Mouse (Mus musculus) hindbrain, embryonic 11.5 days (tissue): Measurements from ENCODE around the gene Ptch2. TPM values are rescaled to one million over a fixed set of nuclear protein-coding genes. Genes with fewer than 3 reads are reported as not detected.

ENCODE experiments used
- ATAC-seq: fragments of 200-750 bp; cut with Nextera tagmentation; 2 replicates; pipeline ENCODE4 v1.8.0; 2017; ENCODE audit warnings: mild to moderate bottlenecking, moderate TSS enrichment, moderate library complexity; ENCODE audit not compliant: low FRiP score
- DNase-seq: peaks from one replicate; pipeline ENCODE4 v3.0.0-alpha.2; 2015; ENCODE audit warnings: low spot score
- H3K27ac ChIP-seq: fragments of 300-500 bp; sonication (generic); 2 replicates; pipeline ENCODE4 v1.5.1; 2014; ENCODE audit warnings: mild to moderate bottlenecking, low read depth, low read length
- H3K27me3 ChIP-seq: fragments of 300-500 bp; sonication (generic); 2 replicates; pipeline ENCODE4 v1.6.1; 2014; ENCODE audit warnings: mild to moderate bottlenecking, low read length, moderate library complexity, mixed read lengths; ENCODE audit not compliant: control insufficient read depth, insufficient read depth
- H3K36me3 ChIP-seq: fragments of 300-500 bp; sonication (generic); 2 replicates; pipeline ENCODE4 v1.6.1; 2014; ENCODE audit warnings: mild to moderate bottlenecking, low read length, moderate library complexity, mixed read lengths; ENCODE audit not compliant: control insufficient read depth, insufficient read depth
- H3K4me1 ChIP-seq: fragments of 300-500 bp; sonication (generic); replicated peaks from 2 replicates; pipeline ENCODE4 v1.6.1; 2014; ENCODE audit warnings: low read length, mixed read lengths; ENCODE audit not compliant: control insufficient read depth, insufficient read depth
- H3K4me2 ChIP-seq: fragments of 300-500 bp; sonication (generic); replicated peaks from 2 replicates; pipeline ENCODE4 v1.6.1; 2014; ENCODE audit warnings: mild to moderate bottlenecking, low read depth, low read length
- H3K4me3 ChIP-seq: fragments of 300-500 bp; sonication (generic); 2 replicates; pipeline ENCODE4 v1.5.1; 2014; ENCODE audit warnings: low read depth, low read length
- H3K9ac ChIP-seq: fragments of 300-500 bp; sonication (generic); 2 replicates; pipeline ENCODE4 v1.6.1; 2014; ENCODE audit warnings: low read depth, low read length
- H3K9me3 ChIP-seq: fragments of 300-500 bp; sonication (generic); 2 replicates; pipeline ENCODE4 v1.6.1; 2016; ENCODE audit warnings: low read length; ENCODE audit not compliant: control insufficient read depth
- WGBS: fragments of 180-500 bp; shearing (Covaris S2); extraction: QIAGEN DNeasy Blood & Tissue Kit; methylation state at CpG from one replicate; pipeline ENCODE4 v1.1.7; 2014; 5-methylcytosine and 5-hydroxymethylcytosine counted together
- polyA plus RNA-seq: library from polyadenylated mRNA; unstranded; fragments of >200 nt; fragmentation: Nextera tagmentation; extraction: Ambion mirVana; gene quantifications from 2 replicates; pipeline ENCODE4 v1.2.1, GENCODE M21; 2014

Gene Ptch2
- polyA plus RNA-seq, result 1.4 and 1.9 TPM in 2 replicates

GRCm38 (mm10) chr4:117095551-117096452, at the start of gene Ptch2:
TSS of gene Ptch2 (plus strand) at chr4:117096075.
- H3K4me1 ChIP-seq, result peaks cover 6% of the 10 kb centered on the region; the same call in 1 of the 2 replicates
- H3K36me3 ChIP-seq, result no peaks in the 10 kb centered on the region
- peak within 1 kb of the TSS; percentile 25; the same call in 1 of the 2 replicates for H3K27ac ChIP-seq
- under 1% methylated on average over 47 of the region's 50 CpGs for WGBS
- ATAC-seq (peak; percentile 89), DNase-seq (peak; percentile 91)
- peak within 1 kb of the TSS; percentile 82 for H3K4me2 ChIP-seq
- H3K4me3 ChIP-seq, result peak within 1 kb of the TSS; percentile 54
- no peaks in the 10 kb centered on the region for H3K9me3 ChIP-seq
- peaks cover 10% of the 10 kb centered on the region for H3K27me3 ChIP-seq
- peak within 1 kb of the TSS; percentile 68 for H3K9ac ChIP-seq

DNA sequence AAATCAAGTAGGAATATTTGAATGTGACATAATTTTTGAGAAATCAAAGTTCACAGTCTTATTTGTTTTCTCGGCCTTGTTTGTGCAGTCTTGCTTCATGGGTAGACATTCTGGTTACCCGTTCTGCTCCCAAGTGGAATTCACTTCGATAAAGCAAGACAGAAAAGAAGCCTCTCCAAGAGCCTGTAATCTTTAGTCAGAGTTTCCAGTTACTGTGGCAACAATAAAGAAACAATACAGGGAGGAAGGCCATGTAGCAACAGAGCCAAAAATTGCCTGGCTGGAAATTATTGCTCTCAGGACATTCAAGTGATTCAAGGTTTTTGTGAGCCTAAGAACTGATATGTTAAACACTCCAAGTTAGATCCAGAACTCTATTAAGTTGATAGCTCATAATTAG, 47.0 kb upstream of the Ptch2 start:
- Histone ChIP-seq H3K4me3 (no peak overlapping the region), H3K27ac (no peak overlapping the region), H3K36me3 (no peaks in the 10 kb centered on the region), H3K9me3 (no peaks in the 10 kb centered on the region), H3K9ac (no peak overlapping the region), H3K27me3 (no peaks in the 10 kb centered on the region), H3K4me2 (no peak overlapping the region), H3K4me1 (no peaks in the 10 kb centered on the region)
- 92% methylated on average over 3 of the region's 3 CpGs for WGBS
- ATAC-seq (no peak), DNase-seq (no peak)

GRCm38 (mm10) chr4:117049485-117049884, 46.4 kb upstream of the Ptch2 start:
- ATAC-seq (no peak), DNase-seq (no peak)
- H3K9ac ChIP-seq, result no peak overlapping the region
- no peak overlapping the region for H3K27ac ChIP-seq
- no peaks in the 10 kb centered on the region for H3K9me3 ChIP-seq
- H3K4me2 ChIP-seq, result no peak overlapping the region
- no peaks in the 10 kb centered on the region for H3K36me3 ChIP-seq
- H3K4me3 ChIP-seq, result no peak overlapping the region
- no peaks in the 10 kb centered on the region for H3K27me3 ChIP-seq
- WGBS, result 92% methylated on average over 1 of the region's 1 CpGs
- H3K4me1 ChIP-seq, result no peaks in the 10 kb centered on the region

DNA sequence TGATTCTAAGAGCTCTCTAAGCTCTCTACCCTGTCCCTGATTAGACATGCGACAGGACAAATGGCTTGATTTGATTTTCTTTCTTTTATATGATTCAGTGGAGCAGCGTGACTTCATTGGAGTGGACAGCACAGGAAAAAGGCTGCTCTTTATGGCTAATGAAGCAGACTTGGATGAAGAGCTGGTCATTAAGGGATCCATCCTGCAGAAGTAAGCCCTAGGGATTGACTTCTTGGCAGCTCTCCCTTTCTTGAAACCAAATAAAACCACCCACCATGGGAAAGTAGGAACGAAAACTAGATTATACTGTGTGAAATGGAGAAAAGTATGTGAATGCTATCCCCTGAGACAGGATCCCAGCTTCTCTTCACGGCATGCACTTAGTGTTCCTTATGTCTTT, 43.2 kb upstream of the Ptch2 start:
- no peak for ATAC-seq
- no peak overlapping the region for H3K9ac ChIP-seq
- 87% methylated on average over 4 of the region's 4 CpGs for WGBS

DNA sequence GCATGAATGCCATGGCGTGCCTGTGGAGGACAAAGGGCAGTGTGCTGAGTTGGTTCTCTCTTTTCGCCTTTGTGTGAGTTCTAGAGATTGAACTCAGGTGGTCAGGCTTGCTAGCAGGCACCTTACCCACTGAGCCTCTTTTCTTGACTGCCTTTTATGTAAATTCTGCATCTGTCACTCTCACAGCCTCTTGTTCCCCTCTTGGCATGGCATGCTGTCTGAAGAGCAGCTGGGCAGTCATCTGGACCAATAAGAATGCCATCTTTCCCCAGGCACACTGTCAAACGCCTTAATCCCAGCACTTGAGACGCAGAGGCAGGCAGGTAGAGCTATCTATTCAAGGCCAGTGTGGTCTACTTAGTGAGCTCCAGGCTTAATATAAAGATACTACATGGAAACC, 41.9 kb upstream of the Ptch2 start:
- Histone ChIP-seq H3K4me3 (no peak overlapping the region), H3K27ac (no peak overlapping the region), H3K9ac (no peak overlapping the region), H3K9me3 (no peaks in the 10 kb centered on the region), H3K36me3 (no peaks in the 10 kb centered on the region), H3K4me2 (no peak overlapping the region), H3K4me1 (no peaks in the 10 kb centered on the region), H3K27me3 (no peaks in the 10 kb centered on the region)
- no peak for ATAC-seq
- 86% methylated on average over 4 of the region's 4 CpGs for WGBS
- no peak for DNase-seq

More for the DNA sequence above, 43.2 kb upstream of the Ptch2 start:
- Histone ChIP-seq H3K9me3 (no peaks in the 10 kb centered on the region), H3K27ac (no peak overlapping the region), H3K4me3 (no peak overlapping the region), H3K27me3 (no peaks in the 10 kb centered on the region), H3K4me1 (no peaks in the 10 kb centered on the region), H3K4me2 (no peak overlapping the region), H3K36me3 (no peaks in the 10 kb centered on the region)
- DNase-seq, result no peak

DNA sequence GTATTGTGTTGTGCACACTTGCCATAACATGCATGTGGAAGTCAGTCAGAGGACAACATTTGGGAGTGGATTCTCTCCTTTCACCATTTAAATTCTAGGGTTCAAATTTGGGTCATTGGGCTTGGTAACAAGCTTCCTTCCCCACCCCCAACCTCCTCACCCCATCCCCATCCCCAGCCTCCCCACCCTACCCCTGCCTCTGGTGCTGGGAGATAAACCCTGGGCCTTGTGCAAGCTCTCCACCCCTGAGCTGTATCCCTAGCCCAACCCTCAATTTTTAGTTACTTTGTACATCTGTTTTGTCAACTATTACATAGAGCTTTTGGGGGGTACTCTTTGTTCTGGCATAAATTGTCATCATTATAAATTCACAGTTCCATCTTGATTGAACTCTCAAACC, 39.8 kb upstream of the Ptch2 start:
- H3K4me2 ChIP-seq, result no peak overlapping the region
- H3K4me1 ChIP-seq, result no peaks in the 10 kb centered on the region
- ATAC-seq, result no peak
- H3K9ac ChIP-seq, result no peak overlapping the region
- no peak for DNase-seq
- H3K36me3 ChIP-seq, result no peaks in the 10 kb centered on the region
- no peaks in the 10 kb centered on the region for H3K27me3 ChIP-seq
- H3K4me3 ChIP-seq, result no peak overlapping the region
- no peaks in the 10 kb centered on the region for H3K9me3 ChIP-seq
- H3K27ac ChIP-seq, result no peak overlapping the region

GRCm38 (mm10) chr4:117056514-117056913, 39.4 kb upstream of the Ptch2 start:
- H3K9ac ChIP-seq, result no peak overlapping the region
- H3K36me3 ChIP-seq, result no peaks in the 10 kb centered on the region
- H3K9me3 ChIP-seq, result no peaks in the 10 kb centered on the region
- ATAC-seq (no peak), DNase-seq (no peak)
- WGBS, result 68% methylated on average over 2 of the region's 2 CpGs
- no peaks in the 10 kb centered on the region for H3K4me1 ChIP-seq
- H3K4me2 ChIP-seq, result no peak overlapping the region
- no peak overlapping the region for H3K4me3 ChIP-seq
- H3K27ac ChIP-seq, result no peak overlapping the region
- 0 out of 2 replicates have a peak, but pooled peaks cover 3% of the 10 kb centered on the region for H3K27me3 ChIP-seq

GRCm38 (mm10) chr4:117058512-117058911, 37.4 kb upstream of the Ptch2 start:
- no peak for DNase-seq
- no peak overlapping the region for H3K4me2 ChIP-seq
- H3K4me3 ChIP-seq, result no peak overlapping the region
- no peaks in the 10 kb centered on the region for H3K4me1 ChIP-seq
- no peak overlapping the region for H3K9ac ChIP-seq
- 0 out of 2 replicates have a peak, but pooled peaks cover 4% of the 10 kb centered on the region for H3K27me3 ChIP-seq
- no peaks in the 10 kb centered on the region for H3K36me3 ChIP-seq
- no peak overlapping the region for H3K27ac ChIP-seq
- no peak for ATAC-seq
- WGBS, result 90% methylated on average over 4 of the region's 4 CpGs
- H3K9me3 ChIP-seq, result no peaks in the 10 kb centered on the region
